Mouse (Mus musculus) hindbrain, embryonic 11.5 days (tissue): ENCODE results near the gene Gm26741. TPM values are rescaled to one million over a fixed set of nuclear protein-coding genes. Genes with fewer than 3 reads are reported as not detected.

ENCODE experiments used
- ATAC-seq: fragments of 200-750 bp; cut with Nextera tagmentation; 2 replicates; pipeline ENCODE4 v1.8.0; 2017; ENCODE audit warnings: mild to moderate bottlenecking, moderate TSS enrichment, moderate library complexity; ENCODE audit not compliant: low FRiP score
- DNase-seq: peaks from one replicate; pipeline ENCODE4 v3.0.0-alpha.2; 2015; ENCODE audit warnings: low spot score
- H3K27ac ChIP-seq: fragments of 300-500 bp; sonication (generic); 2 replicates; pipeline ENCODE4 v1.5.1; 2014; ENCODE audit warnings: mild to moderate bottlenecking, low read depth, low read length
- H3K27me3 ChIP-seq: fragments of 300-500 bp; sonication (generic); 2 replicates; pipeline ENCODE4 v1.6.1; 2014; ENCODE audit warnings: mild to moderate bottlenecking, low read length, moderate library complexity, mixed read lengths; ENCODE audit not compliant: control insufficient read depth, insufficient read depth
- H3K36me3 ChIP-seq: fragments of 300-500 bp; sonication (generic); 2 replicates; pipeline ENCODE4 v1.6.1; 2014; ENCODE audit warnings: mild to moderate bottlenecking, low read length, moderate library complexity, mixed read lengths; ENCODE audit not compliant: control insufficient read depth, insufficient read depth
- H3K4me1 ChIP-seq: fragments of 300-500 bp; sonication (generic); replicated peaks from 2 replicates; pipeline ENCODE4 v1.6.1; 2014; ENCODE audit warnings: low read length, mixed read lengths; ENCODE audit not compliant: control insufficient read depth, insufficient read depth
- H3K4me2 ChIP-seq: fragments of 300-500 bp; sonication (generic); replicated peaks from 2 replicates; pipeline ENCODE4 v1.6.1; 2014; ENCODE audit warnings: mild to moderate bottlenecking, low read depth, low read length
- H3K4me3 ChIP-seq: fragments of 300-500 bp; sonication (generic); 2 replicates; pipeline ENCODE4 v1.5.1; 2014; ENCODE audit warnings: low read depth, low read length
- H3K9ac ChIP-seq: fragments of 300-500 bp; sonication (generic); 2 replicates; pipeline ENCODE4 v1.6.1; 2014; ENCODE audit warnings: low read depth, low read length
- H3K9me3 ChIP-seq: fragments of 300-500 bp; sonication (generic); 2 replicates; pipeline ENCODE4 v1.6.1; 2016; ENCODE audit warnings: low read length; ENCODE audit not compliant: control insufficient read depth
- WGBS: fragments of 180-500 bp; shearing (Covaris S2); extraction: QIAGEN DNeasy Blood & Tissue Kit; methylation state at CpG from one replicate; pipeline ENCODE4 v1.1.7; 2014; 5-methylcytosine and 5-hydroxymethylcytosine counted together
- polyA plus RNA-seq: library from polyadenylated mRNA; unstranded; fragments of >200 nt; fragmentation: Nextera tagmentation; extraction: Ambion mirVana; gene quantifications from 2 replicates; pipeline ENCODE4 v1.2.1, GENCODE M21; 2014

Gene Gm26741
- polyA plus RNA-seq, 1 experiment from 2014 or later = not detected

- no peak overlapping the region for H3K27ac ChIP-seq
- no peak overlapping the region; the same call in 1 of the 2 replicates for H3K9ac ChIP-seq
- H3K4me2 ChIP-seq = 0 out of 2 replicates have a peak overlapping the region, but pooled peaks have one; percentile 65
- WGBS = 82% methylated on average over 6 of the region's 6 CpGs
- no peak for ATAC-seq
- DNase-seq = no peak
- H3K9me3 ChIP-seq = no peaks in the 10 kb centered on the region
- H3K36me3 ChIP-seq = no peaks in the 10 kb centered on the region
- no peak overlapping the region; the same call in 1 of the 2 replicates for H3K4me3 ChIP-seq
- H3K27me3 ChIP-seq = no peaks in the 10 kb centered on the region
- no peaks in the 10 kb centered on the region for H3K4me1 ChIP-seq
Measured at GRCm38 (mm10) chr10:52383022-52383421, 24.5 kb downstream of the Gm26741 start.

GRCm38 (mm10) chr10:52383522-52383921, 25.0 kb downstream of the Gm26741 start:
- H3K4me1 ChIP-seq = no peaks in the 10 kb centered on the region
- no peak overlapping the region for H3K4me3 ChIP-seq
- H3K36me3 ChIP-seq = no peaks in the 10 kb centered on the region
- no peak overlapping the region for H3K9ac ChIP-seq
- DNase-seq (no peak), ATAC-seq (no peak)
- no peaks in the 10 kb centered on the region for H3K9me3 ChIP-seq
- WGBS = 94% methylated on average over 1 of the region's 1 CpGs
- no peaks in the 10 kb centered on the region for H3K27me3 ChIP-seq
- no peak overlapping the region for H3K27ac ChIP-seq
- no peak overlapping the region for H3K4me2 ChIP-seq

GRCm38 (mm10) chr10:52384823-52385610, 26.4 kb downstream of the Gm26741 start:
- DNase-seq (peak; percentile 53), ATAC-seq (no peak)
- Histone ChIP-seq H3K4me1 (no peaks in the 10 kb centered on the region), H3K4me2 (no peak overlapping the region), H3K36me3 (no peaks in the 10 kb centered on the region), H3K27ac (no peak overlapping the region), H3K27me3 (no peaks in the 10 kb centered on the region), H3K9ac (no peak overlapping the region), H3K9me3 (no peaks in the 10 kb centered on the region), H3K4me3 (no peak overlapping the region)
- 42% methylated on average over 8 of the region's 8 CpGs for WGBS

GRCm38 (mm10) chr10:52387192-52387591, 28.6 kb downstream of the Gm26741 start:
- no peak overlapping the region for H3K4me2 ChIP-seq
- H3K9ac ChIP-seq = no peak overlapping the region
- WGBS = 76% methylated on average over 4 of the region's 4 CpGs
- H3K27me3 ChIP-seq = no peaks in the 10 kb centered on the region
- no peaks in the 10 kb centered on the region for H3K9me3 ChIP-seq
- ATAC-seq (no peak), DNase-seq (no peak)
- H3K4me1 ChIP-seq = no peaks in the 10 kb centered on the region
- no peak overlapping the region for H3K27ac ChIP-seq
- no peak overlapping the region for H3K4me3 ChIP-seq
- H3K36me3 ChIP-seq = no peaks in the 10 kb centered on the region

GRCm38 (mm10) chr10:52388922-52389430, 30.4 kb downstream of the Gm26741 start, which contains the start of gene Nepn:
Gene Nepn (plus strand): TSS chr10:52388972.
- Histone ChIP-seq H3K9ac (no peak within 1 kb of the TSS), H3K4me2 (no peak within 1 kb of the TSS), H3K4me3 (no peak within 1 kb of the TSS), H3K36me3 (no peaks in the 10 kb centered on the region), H3K4me1 (no peaks in the 10 kb centered on the region), H3K27me3 (no peaks in the 10 kb centered on the region), H3K9me3 (no peaks in the 10 kb centered on the region), H3K27ac (no peak within 1 kb of the TSS)
- DNase-seq (no peak), ATAC-seq (no peak)
- 79% methylated on average over 5 of the region's 5 CpGs for WGBS

- WGBS = 73% methylated on average over 3 of the region's 3 CpGs
- no peak overlapping the region for H3K27ac ChIP-seq
- H3K36me3 ChIP-seq = no peaks in the 10 kb centered on the region
- no peak overlapping the region for H3K4me2 ChIP-seq
- H3K27me3 ChIP-seq = no peaks in the 10 kb centered on the region
- no peaks in the 10 kb centered on the region for H3K4me1 ChIP-seq
- no peak overlapping the region for H3K4me3 ChIP-seq
- H3K9me3 ChIP-seq = no peaks in the 10 kb centered on the region
- DNase-seq (no peak), ATAC-seq (no peak)
- H3K9ac ChIP-seq = no peak overlapping the region
Measured at GRCm38 (mm10) chr10:52389438-52389837, 30.9 kb downstream of the Gm26741 start.

- Histone ChIP-seq H3K4me1 (no peaks in the 10 kb centered on the region), H3K36me3 (no peaks in the 10 kb centered on the region), H3K4me3 (no peak overlapping the region), H3K27ac (no peak overlapping the region), H3K27me3 (no peaks in the 10 kb centered on the region), H3K9me3 (no peaks in the 10 kb centered on the region), H3K9ac (no peak overlapping the region), H3K4me2 (no peak overlapping the region)
- ATAC-seq (no peak), DNase-seq (no peak)
- 92% methylated on average over 2 of the region's 2 CpGs for WGBS
Measured at GRCm38 (mm10) chr10:52391208-52391607, 32.6 kb downstream of the Gm26741 start.

- Histone ChIP-seq H3K27ac (no peak overlapping the region), H3K27me3 (no peaks in the 10 kb centered on the region), H3K4me2 (no peak overlapping the region), H3K4me1 (no peaks in the 10 kb centered on the region), H3K9me3 (no peaks in the 10 kb centered on the region), H3K9ac (no peak overlapping the region), H3K4me3 (no peak overlapping the region), H3K36me3 (no peaks in the 10 kb centered on the region)
- DNase-seq = no peak
- 84% methylated on average over 3 of the region's 3 CpGs for WGBS
- ATAC-seq = no peak
Measured at GRCm38 (mm10) chr10:52396647-52397046, 38.1 kb downstream of the Gm26741 start.

- no peak overlapping the region for H3K4me2 ChIP-seq
- DNase-seq (no peak), ATAC-seq (no peak)
- no peaks in the 10 kb centered on the region for H3K4me1 ChIP-seq
- no peaks in the 10 kb centered on the region for H3K36me3 ChIP-seq
- WGBS = 80% methylated on average over 2 of the region's 2 CpGs
- no peaks in the 10 kb centered on the region for H3K9me3 ChIP-seq
- no peaks in the 10 kb centered on the region for H3K27me3 ChIP-seq
- no peak overlapping the region for H3K4me3 ChIP-seq
- H3K27ac ChIP-seq = no peak overlapping the region
- no peak overlapping the region for H3K9ac ChIP-seq
Measured at GRCm38 (mm10) chr10:52398715-52399114, 40.1 kb downstream of the Gm26741 start.
